Mouse (Mus musculus) liver, embryonic 16.5 days (tissue): Measurements from ENCODE around the gene Dock9. TPM values are rescaled to one million over a fixed set of nuclear protein-coding genes. Genes with fewer than 3 reads are reported as not detected.
"Not testable (repeated sequence)": the region's sequence is repeated elsewhere in the genome, so short reads cannot be mapped to it uniquely, and the experiment has no call there.

Experiments used
- ATAC-seq: fragments of 200-750 bp; cut with Nextera tagmentation; 2 replicates; pipeline ENCODE4 v1.8.0; 2017; ENCODE audit warnings: low read depth, mild to moderate bottlenecking, moderate number of reproducible peaks, moderate library complexity
- H3K27ac ChIP-seq: fragments of 300-500 bp; sonication (generic); 2 replicates; pipeline ENCODE4 v1.5.1; 2014; ENCODE audit warnings: mild to moderate bottlenecking, low read length
- H3K27me3 ChIP-seq: fragments of 300-500 bp; sonication (generic); 2 replicates; pipeline ENCODE4 v1.6.1; 2014; ENCODE audit warnings: low read depth, low read length, mixed read lengths; ENCODE audit not compliant: control insufficient read depth, insufficient read depth
- H3K36me3 ChIP-seq: fragments of 300-500 bp; sonication (generic); 2 replicates; pipeline ENCODE4 v1.6.1; 2014; ENCODE audit warnings: mild to moderate bottlenecking; ENCODE audit not compliant: control insufficient read depth, insufficient read depth
- H3K4me1 ChIP-seq: fragments of 300-500 bp; sonication (generic); 2 replicates; pipeline ENCODE4 v1.6.1; 2014; ENCODE audit warnings: low read depth, low read length, mixed read lengths; ENCODE audit not compliant: control insufficient read depth
- H3K4me2 ChIP-seq: fragments of 300-500 bp; sonication (generic); 2 replicates; pipeline ENCODE4 v1.6.1; 2014; ENCODE audit warnings: low read depth, low read length, mixed read lengths
- H3K4me3 ChIP-seq: fragments of 300-500 bp; sonication (generic); 2 replicates; pipeline ENCODE4 v1.5.1; 2014; ENCODE audit warnings: low read depth, mild to moderate bottlenecking, low read length
- H3K9ac ChIP-seq: fragments of 300-500 bp; sonication (generic); 2 replicates; pipeline ENCODE4 v1.6.1; 2014; ENCODE audit warnings: low read depth, low read length
- H3K9me3 ChIP-seq: fragments of 300-500 bp; sonication (generic); replicated peaks from 2 replicates; pipeline ENCODE4 v1.6.1; 2016; ENCODE audit warnings: low read length; ENCODE audit not compliant: control insufficient read depth
- WGBS: fragments of 180-500 bp; shearing (Covaris S2); extraction: QIAGEN DNeasy Blood & Tissue Kit; methylation state at CpG from one replicate; pipeline ENCODE4 v1.1.7; 2014; ENCODE audit not compliant: insufficient replicate concordance; 5-methylcytosine and 5-hydroxymethylcytosine counted together
- polyA plus RNA-seq: library from polyadenylated mRNA; unstranded; fragments of >200 nt; fragmentation: Nextera tagmentation; extraction: Ambion mirVana; gene quantifications from 2 replicates; pipeline ENCODE4 v1.2.1, GENCODE M21; 2015

The Dock9 gene
- polyA plus RNA-seq, 1 experiment from 2014 or later: 1.6 TPM

DNA sequence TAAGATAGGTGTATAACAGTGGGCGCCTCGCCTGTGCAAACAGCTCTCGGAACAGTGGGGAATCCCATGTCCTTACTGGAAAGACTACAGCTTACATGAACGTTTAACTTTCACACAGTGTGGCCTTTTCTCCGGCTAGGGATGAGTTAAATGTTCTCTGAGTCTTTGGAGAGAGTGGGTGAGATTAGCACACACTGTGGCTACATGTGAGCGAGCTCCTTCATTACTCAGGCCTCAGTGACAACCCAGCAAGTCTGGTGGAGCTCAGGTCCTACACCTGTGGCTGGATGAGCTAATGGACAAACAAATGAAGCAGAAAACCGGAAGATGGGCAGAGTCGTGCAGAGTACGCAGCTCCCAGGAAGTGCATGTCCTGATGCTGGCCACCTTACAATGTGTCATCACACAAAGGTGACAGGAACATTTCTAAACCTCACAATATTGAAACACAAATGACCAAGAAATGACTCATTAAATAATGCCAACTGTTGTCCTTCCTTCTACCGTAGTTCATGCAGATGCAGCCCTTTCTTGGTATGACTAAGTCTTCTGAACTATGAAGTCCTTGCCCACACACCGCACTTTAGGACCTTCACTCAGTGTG is 103.5 kb downstream of the Dock9 start:
- Histone ChIP-seq H3K36me3 (no peaks in the 10 kb centered on the region), H3K4me2 (no peak overlapping the region), H3K4me1 (no peaks in the 10 kb centered on the region), H3K27me3 (no peaks in the 10 kb centered on the region; the same call in 1 of the 2 replicates), H3K27ac (no peak overlapping the region), H3K4me3 (no peak overlapping the region), H3K9ac (no peak overlapping the region), H3K9me3 (no peaks in the 10 kb centered on the region)
- ATAC-seq: no peak
- WGBS: 67% methylated on average over 11 of the region's 11 CpGs

DNA sequence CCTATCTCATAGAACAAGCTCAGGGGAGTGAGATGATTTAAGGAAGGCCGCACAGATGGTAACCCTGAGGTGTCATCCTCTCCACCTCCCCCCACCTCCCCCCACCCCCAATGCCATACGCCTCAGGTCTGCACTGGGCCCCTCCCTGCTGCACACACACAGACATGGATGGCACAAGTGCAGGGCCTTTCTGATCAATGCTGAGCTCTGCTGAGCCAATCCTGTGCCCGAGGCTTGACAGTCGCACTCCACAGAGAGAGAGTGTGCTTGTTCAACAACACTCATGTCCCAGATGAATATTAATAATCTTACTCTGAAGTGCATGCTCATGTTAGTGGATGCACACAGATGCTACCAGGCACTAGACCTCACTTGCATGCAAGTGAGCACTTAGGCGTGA is 108.0 kb downstream of the Dock9 start:
- not testable (repeated sequence) for H3K4me3 ChIP-seq, H3K27me3 ChIP-seq, H3K4me1 ChIP-seq, H3K27ac ChIP-seq, ATAC-seq, H3K4me2 ChIP-seq, H3K36me3 ChIP-seq, H3K9ac ChIP-seq, H3K9me3 ChIP-seq
- 52% methylated on average over 4 of the region's 5 CpGs for WGBS

DNA sequence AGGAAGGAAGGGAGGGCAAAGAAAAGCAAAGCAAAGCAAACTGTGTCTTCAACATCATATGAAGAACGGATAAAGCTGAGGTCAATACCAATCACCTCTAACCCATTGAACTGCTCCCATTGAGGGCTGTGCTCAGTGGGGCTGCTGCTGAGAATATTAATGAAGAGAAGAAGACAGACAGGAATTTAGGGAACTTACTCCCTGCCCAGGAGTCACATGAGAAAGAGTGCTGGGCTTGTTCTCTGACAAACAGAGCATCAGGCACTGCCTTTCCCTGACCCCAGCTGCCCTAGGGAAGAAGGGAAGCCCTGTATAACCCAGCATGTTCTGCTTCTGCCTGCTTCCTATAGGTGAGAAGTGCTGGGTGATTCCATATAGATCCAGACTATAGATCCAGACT is 109.5 kb downstream of the Dock9 start:
- Histone ChIP-seq H3K4me2 (no peak overlapping the region), H3K9ac (no peak overlapping the region), H3K4me1 (no peaks in the 10 kb centered on the region), H3K9me3 (no peaks in the 10 kb centered on the region), H3K36me3 (no peaks in the 10 kb centered on the region), H3K27ac (no peak overlapping the region), H3K4me3 (no peak overlapping the region), H3K27me3 (no peaks in the 10 kb centered on the region)
- ATAC-seq: no peak
- 47% methylated on average over 1 of the region's 1 CpGs for WGBS

DNA sequence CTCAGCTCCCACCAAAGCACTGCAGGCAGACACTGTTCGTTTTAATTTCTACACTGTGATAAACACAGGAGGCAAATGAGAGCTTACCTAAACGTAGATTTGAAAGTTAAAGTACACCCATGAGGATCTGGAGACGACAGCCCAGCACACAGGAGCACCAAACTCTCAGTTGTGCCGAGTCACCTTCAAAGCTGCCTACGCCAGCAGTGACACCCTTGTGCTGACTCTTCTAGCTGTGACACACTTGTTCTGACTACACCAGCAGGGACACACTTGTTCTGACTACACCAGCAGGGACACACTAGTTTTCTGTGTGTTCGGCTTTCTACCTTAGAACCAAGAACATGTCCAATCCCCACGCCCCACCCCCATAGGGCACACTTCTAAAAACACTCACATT is 110.4 kb downstream of the Dock9 start:
- WGBS: 44% methylated on average over 7 of the region's 7 CpGs
- H3K36me3 ChIP-seq: no peaks in the 10 kb centered on the region
- no peak for ATAC-seq
- H3K27me3 ChIP-seq: no peaks in the 10 kb centered on the region
- H3K4me3 ChIP-seq: no peak overlapping the region
- H3K9ac ChIP-seq: no peak overlapping the region
- no peaks in the 10 kb centered on the region for H3K9me3 ChIP-seq
- no peak overlapping the region for H3K27ac ChIP-seq
- no peaks in the 10 kb centered on the region for H3K4me1 ChIP-seq
- H3K4me2 ChIP-seq: no peak overlapping the region

DNA sequence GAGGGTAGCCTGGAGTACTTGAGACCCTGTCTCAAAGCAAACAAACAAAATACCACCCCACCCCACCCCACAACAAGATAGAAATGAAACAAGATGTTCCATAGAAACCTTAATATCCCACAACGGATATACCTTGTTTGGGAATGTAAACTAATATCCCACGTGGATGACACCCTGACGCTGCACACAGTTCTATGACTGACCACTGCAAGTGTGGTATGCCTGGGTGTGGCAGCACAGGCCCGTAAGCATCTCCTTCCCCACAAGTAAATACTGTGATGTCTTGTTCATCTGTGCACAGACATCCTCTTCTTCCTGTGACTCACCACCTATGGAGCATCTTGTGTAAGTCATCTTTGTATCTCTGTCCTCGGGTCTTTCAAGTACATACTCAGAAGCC is 118.7 kb downstream of the Dock9 start:
- WGBS: 51% methylated on average over 5 of the region's 5 CpGs

DNA sequence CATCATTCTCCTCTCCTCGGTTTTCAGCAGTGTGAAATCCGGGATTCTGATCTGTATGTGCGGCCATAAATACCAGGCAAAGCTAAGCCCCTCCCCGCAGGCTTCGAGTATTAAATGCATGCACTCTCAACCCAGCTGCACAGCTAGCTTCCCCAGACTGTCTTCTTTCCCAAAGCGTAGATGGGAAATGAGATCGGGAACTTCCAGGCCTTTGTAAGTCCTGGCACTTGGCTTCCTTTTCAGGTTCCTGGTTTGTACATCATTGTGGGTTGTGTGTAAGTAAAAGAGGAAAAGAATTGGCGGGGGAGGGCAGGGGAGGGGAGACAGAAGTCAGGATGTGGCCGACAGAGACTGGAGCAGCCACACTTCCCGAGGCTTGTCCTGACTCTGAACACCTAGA is 119.2 kb downstream of the Dock9 start:
- Histone ChIP-seq H3K27me3 (no peaks in the 10 kb centered on the region), H3K9ac (no peak overlapping the region), H3K4me2 (no peak overlapping the region), H3K4me1 (peaks cover 4% of the 10 kb centered on the region; the same call in 1 of the 2 replicates), H3K9me3 (no peaks in the 10 kb centered on the region), H3K4me3 (no peak overlapping the region), H3K36me3 (no peaks in the 10 kb centered on the region), H3K27ac (no peak overlapping the region)
- WGBS: 37% methylated on average over 10 of the region's 10 CpGs
- no peak for ATAC-seq

More for the DNA sequence above, 118.7 kb downstream of the Dock9 start:
- Histone ChIP-seq H3K27ac (no peak overlapping the region), H3K4me1 (peaks cover 4% of the 10 kb centered on the region; the same call in 1 of the 2 replicates), H3K27me3 (no peaks in the 10 kb centered on the region), H3K4me3 (no peak overlapping the region), H3K36me3 (no peaks in the 10 kb centered on the region), H3K9ac (no peak overlapping the region), H3K9me3 (no peaks in the 10 kb centered on the region), H3K4me2 (no peak overlapping the region)
- ATAC-seq: no peak

DNA sequence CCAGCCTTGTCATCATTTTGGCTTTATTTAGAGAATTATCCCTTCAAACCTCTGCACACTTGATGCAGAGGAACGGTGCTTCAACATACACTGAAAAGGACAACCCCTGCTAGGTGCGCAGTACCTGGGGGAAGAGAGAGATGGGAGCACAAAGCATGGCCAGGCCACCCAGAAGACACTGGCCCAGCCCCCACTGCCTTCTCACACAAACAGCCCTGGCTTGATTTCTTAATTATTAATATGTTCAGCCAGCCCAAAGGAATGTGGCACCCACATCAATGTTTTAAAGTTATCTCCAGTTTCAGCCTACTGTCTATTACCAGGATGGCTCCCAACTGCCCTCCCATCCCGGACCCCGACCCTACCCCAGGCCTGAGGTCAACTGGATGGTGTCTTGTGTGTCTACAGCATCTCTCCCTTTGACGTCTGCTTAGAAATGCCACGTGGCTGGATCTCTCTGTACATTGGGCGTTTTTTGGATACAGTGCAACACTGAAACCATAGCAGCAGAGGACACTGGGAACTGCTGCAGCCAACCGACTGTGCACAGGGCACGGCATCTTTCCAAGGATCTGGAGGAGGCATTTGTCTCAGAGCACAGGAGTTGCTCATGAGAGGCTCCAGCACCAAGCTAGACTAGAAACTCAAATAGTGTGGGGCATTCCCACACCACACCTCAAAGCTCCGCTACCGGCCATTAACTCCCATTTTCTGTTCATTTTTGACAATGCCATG is 120.9 kb downstream of the Dock9 start:
- no peaks in the 10 kb centered on the region for H3K36me3 ChIP-seq
- no peaks in the 10 kb centered on the region for H3K27me3 ChIP-seq
- no peak for ATAC-seq
- no peak overlapping the region for H3K4me2 ChIP-seq
- no peak overlapping the region for H3K4me3 ChIP-seq
- WGBS: 68% methylated on average over 11 of the region's 11 CpGs
- no peak overlapping the region for H3K27ac ChIP-seq
- no peaks in the 10 kb centered on the region for H3K9me3 ChIP-seq
- H3K4me1 ChIP-seq: peaks cover 4% of the 10 kb centered on the region; the same call in 1 of the 2 replicates
- no peak overlapping the region for H3K9ac ChIP-seq

DNA sequence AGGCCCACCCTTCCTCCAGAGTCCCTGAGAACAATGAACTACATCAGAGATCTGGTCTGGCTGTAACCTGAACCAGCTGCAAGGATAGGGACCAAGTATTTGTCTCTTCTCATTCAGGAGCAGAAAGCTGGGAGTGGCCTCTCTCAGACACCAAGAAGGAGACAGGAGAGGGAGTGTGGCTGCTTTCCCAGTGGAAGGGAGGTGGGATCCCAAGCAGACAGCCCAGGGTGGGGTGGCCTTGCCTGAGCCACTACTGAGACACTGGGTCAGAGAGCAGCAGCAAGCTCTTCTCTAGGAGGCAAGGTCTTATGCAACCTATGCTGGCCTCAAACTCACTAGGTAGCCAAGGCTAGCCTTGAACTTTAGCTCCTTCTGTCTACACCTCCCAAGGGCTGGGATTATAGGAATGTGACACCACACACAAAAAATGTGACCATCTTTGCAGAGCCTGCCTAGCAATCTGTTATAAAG is 121.5 kb downstream of the Dock9 start:
- no peaks in the 10 kb centered on the region for H3K9me3 ChIP-seq
- no peak overlapping the region for H3K4me3 ChIP-seq
- ATAC-seq: no peak
- H3K27me3 ChIP-seq: no peaks in the 10 kb centered on the region
- H3K27ac ChIP-seq: no peak overlapping the region; the same call in 1 of the 2 replicates
- no peak overlapping the region for H3K9ac ChIP-seq
- peaks cover 4% of the 10 kb centered on the region; the same call in 1 of the 2 replicates for H3K4me1 ChIP-seq
- H3K4me2 ChIP-seq: no peak overlapping the region
- H3K36me3 ChIP-seq: no peaks in the 10 kb centered on the region

DNA sequence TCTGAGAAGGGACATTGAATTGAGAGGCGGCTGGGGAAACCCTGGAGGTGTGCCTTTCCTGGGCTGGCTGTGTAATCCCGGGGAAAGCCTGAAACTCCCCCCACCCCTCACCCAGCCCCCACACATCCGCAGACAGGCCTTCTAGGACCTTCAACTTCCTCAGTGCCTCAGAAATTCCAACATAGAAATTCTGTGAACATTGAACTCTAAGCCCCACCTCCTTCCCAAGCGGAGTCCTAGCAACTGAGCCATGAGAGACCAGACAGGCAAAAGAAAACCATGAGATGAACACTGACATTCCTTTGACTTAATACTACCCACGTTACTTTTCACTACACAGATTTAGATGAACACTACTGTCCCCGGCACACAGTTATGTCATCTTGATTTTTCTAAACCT is 122.1 kb downstream of the Dock9 start:
- 44% methylated on average over 6 of the region's 6 CpGs for WGBS
- Histone ChIP-seq H3K36me3 (no peaks in the 10 kb centered on the region), H3K9ac (no peak overlapping the region), H3K4me2 (no peak overlapping the region), H3K27ac (no peak overlapping the region), H3K4me3 (no peak overlapping the region), H3K27me3 (no peaks in the 10 kb centered on the region), H3K9me3 (no peaks in the 10 kb centered on the region), H3K4me1 (peaks cover 7% of the 10 kb centered on the region; the same call in 1 of the 2 replicates)
- ATAC-seq: 0 out of 2 replicates have a peak, but pooled peaks have one; percentile 16
